Mouse (Mus musculus): ENCODE measurements around the gene Cmpk1. TPM values are rescaled to one million over a fixed set of nuclear protein-coding genes. Genes with fewer than 3 reads are reported as not detected.
A peak's percentile ranks its signal among the peaks of the same experiment; 100 is the strongest.

Cmpk1 gene
- polyA plus RNA-seq, 1 experiment from 2014 or later = 87.4 TPM

DNA sequence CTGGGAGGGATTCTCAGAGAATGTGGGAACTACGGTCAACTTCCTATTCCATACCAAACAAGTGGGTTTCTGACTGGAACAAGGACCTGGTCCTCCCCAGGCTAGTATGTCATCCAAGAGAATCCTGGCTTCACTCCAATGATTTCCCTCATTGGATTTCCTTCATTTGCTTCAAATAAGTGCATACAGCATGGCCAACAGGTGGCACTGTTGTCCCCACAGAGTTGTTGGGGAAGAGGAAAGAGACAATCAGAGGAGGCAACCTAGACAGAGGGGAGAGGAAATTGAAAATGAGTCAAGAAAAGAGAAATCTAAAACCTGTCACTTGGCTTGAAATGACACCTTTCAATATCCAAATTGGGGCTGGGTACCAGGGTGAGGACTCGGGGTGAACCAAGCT is 70.0 kb downstream of the Cmpk1 start:
- Histone ChIP-seq H3K4me3 (ENCODE audit: low read depth, low read length) (no peak overlapping the region), H3K9ac (ENCODE audit: low read length) (no peak overlapping the region)
- peak; percentile 77 for DNase-seq (ENCODE audit: low spot score)

DNA sequence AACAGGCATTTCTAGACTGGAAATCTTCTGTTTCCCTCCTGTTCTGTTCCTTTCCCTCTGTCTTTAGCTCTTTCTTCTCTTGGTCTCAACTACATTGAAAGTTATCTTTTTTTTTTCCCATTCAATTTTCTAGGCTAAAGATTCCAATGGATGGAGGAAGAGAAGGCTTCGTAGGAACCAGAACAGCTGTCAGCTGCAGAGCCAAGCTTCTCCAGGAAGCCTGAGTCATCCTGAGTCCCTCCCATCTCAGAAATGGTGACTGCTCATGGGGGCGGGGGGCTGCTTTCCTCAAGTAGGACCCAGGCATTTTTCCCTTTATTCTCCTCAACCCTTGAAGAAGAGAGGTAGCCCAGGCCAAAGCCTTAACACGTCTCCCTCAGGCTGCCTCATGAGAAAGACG is 71.0 kb downstream of the Cmpk1 start:
- WGBS = 37% methylated on average over 4 of the region's 4 CpGs
- Histone ChIP-seq H3K9ac (ENCODE audit: low read length) (no peak overlapping the region), H3K27me3 (ENCODE audit: control insufficient read depth, insufficient read depth, low read length) (peaks cover 72% of the 10 kb centered on the region), H3K4me2 (ENCODE audit: low read depth, severe bottlenecking) (no peak overlapping the region), H3K27ac (replicated peaks; ENCODE audit: low read depth, low read length) (no peak overlapping the region), H3K4me1 (ENCODE audit: control insufficient read depth, insufficient read depth, low read length) (0 out of 2 replicates have a peak, but pooled peaks cover 2% of the 10 kb centered on the region), H3K36me3 (ENCODE audit: control insufficient read depth, insufficient read depth, low read length) (no peaks in the 10 kb centered on the region), H3K9me3 (ENCODE audit: control insufficient read depth, low read length) (no peaks in the 10 kb centered on the region), H3K4me3 (ENCODE audit: low read depth, low read length) (no peak overlapping the region)
- no peak for ATAC-seq (ENCODE audit: insufficient number of reproducible peaks, low FRiP score, low TSS enrichment, low read depth)
- DNase-seq (ENCODE audit: low spot score) = no peak

More for the DNA sequence above, 70.0 kb downstream of the Cmpk1 start:
- no peak for ATAC-seq (ENCODE audit: insufficient number of reproducible peaks, low FRiP score, low TSS enrichment, low read depth)
- Histone ChIP-seq H3K36me3 (ENCODE audit: control insufficient read depth, insufficient read depth, low read length) (no peaks in the 10 kb centered on the region), H3K4me2 (ENCODE audit: low read depth, severe bottlenecking) (no peak overlapping the region), H3K27me3 (ENCODE audit: control insufficient read depth, insufficient read depth, low read length) (peaks cover 70% of the 10 kb centered on the region), H3K27ac (replicated peaks; ENCODE audit: low read depth, low read length) (no peak overlapping the region), H3K4me1 (ENCODE audit: control insufficient read depth, insufficient read depth, low read length) (0 out of 2 replicates have a peak, but pooled peaks cover 2% of the 10 kb centered on the region), H3K9me3 (ENCODE audit: control insufficient read depth, low read length) (no peaks in the 10 kb centered on the region)
- WGBS = 43% methylated on average over 2 of the region's 2 CpGs

DNA sequence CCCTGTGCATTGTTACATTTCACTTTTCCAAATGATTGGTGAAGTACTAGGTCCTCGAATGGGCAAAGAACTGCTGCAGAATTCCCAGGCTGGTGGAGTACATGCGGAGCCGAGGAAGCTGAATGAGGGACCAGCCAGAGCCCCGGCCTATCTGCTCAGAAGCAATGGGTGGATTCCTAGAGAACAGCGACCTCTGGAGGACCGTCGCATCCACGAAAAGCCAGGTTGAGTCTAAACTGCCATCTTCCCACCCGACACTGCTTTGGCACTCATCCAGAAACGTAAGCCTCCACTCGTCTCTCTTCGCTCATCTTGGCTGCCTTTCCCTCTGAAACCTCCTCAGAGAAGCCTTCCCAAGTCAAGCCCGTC is 73.5 kb downstream of the Cmpk1 start:
- DNase-seq (ENCODE audit: low spot score) = peak; percentile 86
- 0 out of 2 replicates have a peak, but pooled peaks have one; percentile 4 for ATAC-seq (ENCODE audit: insufficient number of reproducible peaks, low FRiP score, low TSS enrichment, low read depth)
- H3K27ac ChIP-seq (replicated peaks; ENCODE audit: low read depth, low read length) = no peak overlapping the region
- H3K4me2 ChIP-seq (ENCODE audit: low read depth, severe bottlenecking) = no peak overlapping the region
- H3K9ac ChIP-seq (ENCODE audit: low read length) = no peak overlapping the region
- no peaks in the 10 kb centered on the region for H3K9me3 ChIP-seq (ENCODE audit: control insufficient read depth, low read length)
- H3K4me3 ChIP-seq (ENCODE audit: low read depth, low read length) = no peak overlapping the region; the same call in 1 of the 2 replicates
- WGBS = under 1% methylated on average over 13 of the region's 13 CpGs
- H3K27me3 ChIP-seq (ENCODE audit: control insufficient read depth, insufficient read depth, low read length) = peaks cover 91% of the 10 kb centered on the region
- peaks cover 6% of the 10 kb centered on the region; the same call in 1 of the 2 replicates for H3K4me1 ChIP-seq (ENCODE audit: control insufficient read depth, insufficient read depth, low read length)
- no peaks in the 10 kb centered on the region for H3K36me3 ChIP-seq (ENCODE audit: control insufficient read depth, insufficient read depth, low read length)

DNA sequence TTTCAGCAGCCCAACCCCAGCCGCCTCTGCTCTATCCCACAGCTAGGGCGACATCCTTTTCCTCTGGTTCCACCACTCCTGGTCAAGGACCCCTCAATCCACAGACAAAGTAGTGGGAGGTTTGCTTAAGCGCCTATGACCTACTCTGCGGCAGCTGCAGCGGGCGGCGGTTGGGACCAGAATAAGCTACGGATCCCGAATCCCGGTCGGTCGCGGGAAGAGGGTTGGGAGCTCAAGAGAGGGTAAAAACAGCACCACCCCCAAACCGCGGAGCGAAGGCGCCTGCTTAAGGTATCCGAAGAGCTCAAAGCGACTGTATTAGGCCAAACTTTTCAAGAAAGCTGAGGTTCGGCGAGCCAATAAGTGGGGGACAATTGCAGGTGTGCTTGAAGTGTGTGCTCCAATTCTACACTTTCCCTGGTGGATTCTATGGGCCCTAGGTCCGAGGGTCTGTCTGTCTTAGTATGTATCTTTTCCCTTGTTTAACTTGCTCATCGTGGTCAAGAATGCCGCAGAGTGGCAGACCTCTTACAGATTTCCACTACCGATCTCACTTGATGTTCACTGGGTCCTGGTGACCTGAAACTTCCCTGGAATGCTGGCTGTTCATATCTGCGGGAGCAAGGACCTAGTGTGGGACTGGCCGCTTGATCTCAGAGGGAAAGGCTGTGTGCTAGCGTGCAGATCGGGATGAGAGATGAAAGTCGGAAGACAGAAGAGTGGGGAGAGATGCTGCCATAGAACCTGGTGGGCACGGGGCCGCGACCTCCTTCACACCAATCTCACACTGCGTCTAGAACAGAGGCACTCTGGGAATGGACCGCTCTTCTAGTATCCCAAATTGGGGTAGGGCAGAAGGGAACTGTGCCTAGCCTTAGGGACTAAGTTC is 74.1 kb downstream of the Cmpk1 start:
- no peaks in the 10 kb centered on the region for H3K36me3 ChIP-seq (ENCODE audit: control insufficient read depth, insufficient read depth, low read length)
- H3K9me3 ChIP-seq (ENCODE audit: control insufficient read depth, low read length) = no peaks in the 10 kb centered on the region
- no peak for ATAC-seq (ENCODE audit: insufficient number of reproducible peaks, low FRiP score, low TSS enrichment, low read depth)
- DNase-seq (ENCODE audit: low spot score) = peak; percentile 51
- no peak overlapping the region for H3K27ac ChIP-seq (replicated peaks; ENCODE audit: low read depth, low read length)
- 2% methylated on average over 35 of the region's 35 CpGs for WGBS
- H3K9ac ChIP-seq (ENCODE audit: low read length) = no peak overlapping the region
- no peak overlapping the region for H3K4me2 ChIP-seq (ENCODE audit: low read depth, severe bottlenecking)
- no peak overlapping the region for H3K4me3 ChIP-seq (ENCODE audit: low read depth, low read length)
- H3K27me3 ChIP-seq (ENCODE audit: control insufficient read depth, insufficient read depth, low read length) = peaks cover 95% of the 10 kb centered on the region
- H3K4me1 ChIP-seq (ENCODE audit: control insufficient read depth, insufficient read depth, low read length) = peaks cover 10% of the 10 kb centered on the region

DNA sequence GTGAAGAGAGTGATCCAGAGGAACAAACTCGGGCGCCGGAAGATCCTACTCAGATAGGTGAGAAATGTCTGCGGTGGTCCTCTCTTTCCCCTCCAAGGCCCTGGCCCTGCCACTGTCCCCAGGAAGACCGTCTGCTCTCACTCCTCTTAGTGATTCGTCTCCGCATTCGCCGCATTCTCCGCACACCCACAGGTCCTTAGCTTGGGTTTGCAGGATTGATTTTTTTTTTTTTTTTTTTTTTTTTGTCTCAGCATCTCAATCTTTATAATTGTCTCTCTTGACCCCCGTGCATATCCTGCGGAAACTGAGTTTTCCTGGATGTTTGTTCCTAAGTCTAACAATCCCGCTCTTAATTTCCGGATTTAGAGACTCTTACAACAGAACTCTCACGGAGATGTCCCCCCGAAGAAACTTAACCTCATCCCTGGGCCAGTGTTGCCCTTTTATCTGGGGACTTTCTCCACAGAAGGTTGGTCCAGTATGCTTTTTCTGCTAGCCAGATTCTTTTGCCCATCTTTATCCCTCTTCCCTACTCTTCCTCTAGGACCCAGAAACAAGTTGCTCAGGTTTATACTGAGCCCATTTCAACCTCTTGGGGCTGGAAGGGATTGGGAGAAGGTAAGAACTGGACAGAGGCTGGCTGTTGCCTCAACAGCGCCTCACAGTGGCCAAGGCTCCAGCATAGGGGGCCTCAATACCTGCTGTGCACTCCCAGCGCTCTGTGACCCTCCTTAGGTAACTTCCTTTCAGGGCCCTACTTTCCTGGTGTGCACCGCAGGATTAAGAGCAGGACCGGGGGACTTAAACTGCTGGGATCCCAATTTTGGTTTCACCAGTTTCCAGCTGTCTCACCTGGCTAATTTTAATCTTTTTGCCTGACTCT is 77.2 kb downstream of the Cmpk1 start:
- Histone ChIP-seq H3K4me2 (ENCODE audit: low read depth, severe bottlenecking) (peak overlapping the region; percentile 71), H3K9ac (ENCODE audit: low read length) (no peak overlapping the region), H3K4me3 (ENCODE audit: low read depth, low read length) (peak overlapping the region; percentile 37), H3K27me3 (ENCODE audit: control insufficient read depth, insufficient read depth, low read length) (peaks cover 99% of the 10 kb centered on the region), H3K27ac (replicated peaks; ENCODE audit: low read depth, low read length) (no peak overlapping the region), H3K36me3 (ENCODE audit: control insufficient read depth, insufficient read depth, low read length) (no peaks in the 10 kb centered on the region), H3K4me1 (ENCODE audit: control insufficient read depth, insufficient read depth, low read length) (peaks cover 15% of the 10 kb centered on the region), H3K9me3 (ENCODE audit: control insufficient read depth, low read length) (no peaks in the 10 kb centered on the region)
- ATAC-seq (ENCODE audit: insufficient number of reproducible peaks, low FRiP score, low TSS enrichment, low read depth) (no peak), DNase-seq (ENCODE audit: low spot score) (peak; percentile 82)
- 2% methylated on average over 20 of the region's 20 CpGs for WGBS

Other genes starting within 250 kb of the Cmpk1 start
- not detected in 2 replicates for gene Gm12830, start 165.5 kb downstream of the Cmpk1 start, polyA plus RNA-seq (2014; fragmentation: Nextera tagmentation; extraction: Ambion mirVana)
- 0.20 and 0.67 TPM in 2 replicates for gene Foxd2, start 78.4 kb downstream of the Cmpk1 start, polyA plus RNA-seq (2014; fragmentation: Nextera tagmentation; extraction: Ambion mirVana)
- gene Foxe3, start 61.2 kb downstream of the Cmpk1 start, polyA plus RNA-seq (2014; fragmentation: Nextera tagmentation; extraction: Ambion mirVana) = not detected in 2 replicates
- 20.1 and 23.0 TPM in 2 replicates for gene Stil, start 12.9 kb upstream of the Cmpk1 start, polyA plus RNA-seq (2014; fragmentation: Nextera tagmentation; extraction: Ambion mirVana)
- 2.7 and 3.4 TPM in 2 replicates for gene Tal1, start 69.2 kb upstream of the Cmpk1 start, polyA plus RNA-seq (2014; fragmentation: Nextera tagmentation; extraction: Ambion mirVana)
- gene Pdzk1ip1, start 101.5 kb upstream of the Cmpk1 start, polyA plus RNA-seq (2014; fragmentation: Nextera tagmentation; extraction: Ambion mirVana) = 11.2 and 12.3 TPM in 2 replicates
- gene Cyp4x1, start 147.0 kb upstream of the Cmpk1 start, polyA plus RNA-seq (2014; fragmentation: Nextera tagmentation; extraction: Ambion mirVana) = 0.03 TPM in 1 of 2 replicates, not detected in the other

Measured in limb, embryonic 11.5 days (tissue).